Mouse (Mus musculus): ENCODE measurements around the gene Olfr689.
"Not testable (repeated sequence)": the region's sequence is repeated elsewhere in the genome, so short reads cannot be mapped to it uniquely, and the experiment has no call there.

DNA sequence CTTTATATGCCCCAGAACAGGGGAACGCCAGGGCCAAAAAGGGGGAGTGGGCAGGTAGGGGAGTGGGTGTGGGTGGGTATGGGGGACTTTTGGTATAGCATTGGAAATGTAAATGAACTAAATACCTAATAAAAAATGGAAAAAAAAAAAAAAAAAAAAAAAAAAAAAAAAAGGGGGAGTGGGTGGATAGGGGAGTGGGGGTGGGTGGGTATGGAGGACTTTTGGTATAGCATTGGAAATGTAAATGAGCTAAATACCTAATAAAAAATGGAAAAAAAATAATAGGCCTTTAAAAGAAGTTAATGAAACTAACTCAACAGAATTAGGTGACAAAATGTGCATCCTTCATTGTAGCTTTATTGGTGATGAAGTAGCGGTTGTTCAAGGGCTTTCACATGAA lies 45.5 kb downstream of the Olfr689 start:
- not testable (repeated sequence) for TF ChIP-seq CTCF (IDR thresholded peaks at IDR 0.05; ENCODE audit: low read depth, low read length); POLR2A (IDR thresholded peaks at IDR 0.05; ENCODE audit: insufficient read depth, low read length)

Measured in ES-Bruce4 (cell line).